Mouse (Mus musculus) hindbrain, postnatal 0 days (tissue): ENCODE measurements around the gene Atg10. TPM values are rescaled to one million over a fixed set of nuclear protein-coding genes. Genes with fewer than 3 reads are reported as not detected.

Experiments
- ATAC-seq: fragments of 200-750 bp; cut with Nextera tagmentation; 2 replicates; pipeline ENCODE4 v1.8.0; 2017; ENCODE audit warnings: mild to moderate bottlenecking, moderate TSS enrichment, moderate library complexity
- DNase-seq: peaks from one replicate; pipeline ENCODE4 v3.0.0-alpha.2; 2015; ENCODE audit warnings: low spot score
- H3K27ac ChIP-seq: fragments of 300-500 bp; sonication (generic); 2 replicates; pipeline ENCODE4 v1.5.1; 2014; ENCODE audit warnings: mild to moderate bottlenecking
- H3K27me3 ChIP-seq: fragments of 300-500 bp; sonication (generic); 2 replicates; pipeline ENCODE4 v1.6.1; 2014; ENCODE audit warnings: low read length, mixed read lengths; ENCODE audit not compliant: insufficient read depth
- H3K36me3 ChIP-seq: fragments of 300-500 bp; sonication (generic); 2 replicates; pipeline ENCODE4 v1.6.1; 2014; ENCODE audit warnings: low read length, mixed read lengths; ENCODE audit not compliant: insufficient read depth
- H3K4me1 ChIP-seq: fragments of 300-500 bp; sonication (generic); 2 replicates; pipeline ENCODE4 v1.6.1; 2014; ENCODE audit warnings: antibody characterized with exemption, low read length, mixed read lengths; ENCODE audit not compliant: insufficient read depth
- H3K4me2 ChIP-seq: fragments of 300-500 bp; sonication (generic); 2 replicates; pipeline ENCODE4 v1.6.1; 2014; ENCODE audit warnings: low read depth, mild to moderate bottlenecking, low read length, moderate library complexity, mixed read lengths
- H3K4me3 ChIP-seq: fragments of 300-500 bp; sonication (generic); 2 replicates; pipeline ENCODE4 v1.5.1; 2014; ENCODE audit warnings: low read length
- H3K9ac ChIP-seq: fragments of 300-500 bp; sonication (generic); replicated peaks from 2 replicates; pipeline ENCODE4 v1.6.1; 2014; ENCODE audit warnings: mild to moderate bottlenecking, low read length, moderate library complexity, mixed read lengths
- H3K9me3 ChIP-seq: fragments of 300-500 bp; sonication (generic); 2 replicates; pipeline ENCODE4 v1.6.1; 2016; ENCODE audit warnings: low read length, mixed read lengths
- CTCF ChIP-seq: IDR thresholded peaks from 2 replicates; pipeline ENCODE4 v1.5.1; 2016; ENCODE audit warnings: antibody characterized with exemption, control low read depth, low read depth
- WGBS: fragments of 180-500 bp; shearing (Covaris S2); extraction: QIAGEN DNeasy Blood & Tissue Kit; methylation state at CpG from one replicate; pipeline ENCODE4 v1.1.7; 2014; 5-methylcytosine and 5-hydroxymethylcytosine counted together
- polyA plus RNA-seq: library from polyadenylated mRNA; unstranded; fragments of >200 nt; fragmentation: Nextera tagmentation; extraction: Ambion mirVana; gene quantifications from 2 replicates; pipeline ENCODE4 v1.2.1, GENCODE M21; 2015
- total RNA-seq: library from RNA; depleted of rRNA; stranded (reverse); fragments of >200 nt; gene quantifications from 2 replicates; pipeline ENCODE4 v1.2.3, GENCODE M21; 2014

Atg10 gene
- total and polyA plus RNA-seq, 2 experiments from 2014 or later, result 5.2 to 13.9 TPM

- no peak for DNase-seq
- Histone ChIP-seq H3K4me2 (no peak overlapping the region), H3K27me3 (no peaks in the 10 kb centered on the region), H3K9me3 (no peaks in the 10 kb centered on the region), H3K4me3 (no peak overlapping the region), H3K27ac (no peak overlapping the region), H3K36me3 (no peaks in the 10 kb centered on the region), H3K9ac (no peak overlapping the region), H3K4me1 (0 out of 2 replicates have a peak, but pooled peaks cover 6% of the 10 kb centered on the region)
- 81% methylated on average over 1 of the region's 1 CpGs for WGBS
- TF ChIP-seq CTCF, result no peak
- ATAC-seq, result no peak
Measured at GRCm38 (mm10) chr13:91041236-91041635, 182.5 kb downstream of the Atg10 start.

- no peak overlapping the region for H3K9ac ChIP-seq
- H3K4me3 ChIP-seq, result no peak overlapping the region
- H3K27me3 ChIP-seq, result no peaks in the 10 kb centered on the region
- no peak overlapping the region for H3K4me2 ChIP-seq
- DNase-seq (no peak), ATAC-seq (no peak)
- 0 out of 2 replicates have a peak, but pooled peaks cover 6% of the 10 kb centered on the region for H3K4me1 ChIP-seq
- no peaks in the 10 kb centered on the region for H3K36me3 ChIP-seq
- TF ChIP-seq CTCF, result no peak
- H3K27ac ChIP-seq, result no peak overlapping the region
- H3K9me3 ChIP-seq, result no peaks in the 10 kb centered on the region
Measured at GRCm38 (mm10) chr13:91040421-91040820, 183.3 kb downstream of the Atg10 start.

DNA sequence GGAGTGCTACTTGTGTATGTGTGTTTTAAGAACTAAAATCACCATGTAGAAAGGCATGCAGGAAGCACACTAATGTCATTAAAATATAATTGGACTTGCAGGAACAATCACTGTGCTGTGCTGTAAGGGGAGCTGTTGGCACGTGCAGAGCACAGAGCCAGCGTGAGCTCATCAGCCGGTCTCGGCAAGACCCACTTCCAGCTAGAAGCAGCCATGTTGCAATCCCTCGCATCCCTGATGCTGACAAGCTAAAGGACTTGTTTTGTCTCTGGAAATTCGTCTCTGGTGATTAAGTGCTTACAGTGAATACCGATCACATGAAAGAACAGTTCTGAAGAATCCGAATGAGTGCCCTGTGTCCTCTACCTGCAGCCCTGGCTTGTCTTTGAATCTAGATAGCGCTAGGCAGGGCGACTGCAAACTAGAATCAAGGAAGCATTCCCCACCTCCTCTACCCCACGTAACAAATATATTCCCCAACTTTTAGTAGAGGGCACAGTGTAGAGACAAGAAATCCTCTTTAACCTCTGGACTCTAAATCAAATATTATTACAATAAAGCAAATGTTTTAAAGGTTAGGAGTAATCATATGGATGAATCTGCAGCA is 184.5 kb downstream of the Atg10 start:
- peak; percentile 91 for DNase-seq
- 30% methylated on average over 11 of the region's 11 CpGs for WGBS
- H3K9ac ChIP-seq, result no peak overlapping the region
- peak overlapping the region; percentile 72 for H3K27ac ChIP-seq
- peak overlapping the region; percentile 34 for H3K4me2 ChIP-seq
- no peaks in the 10 kb centered on the region for H3K9me3 ChIP-seq
- H3K27me3 ChIP-seq, result no peaks in the 10 kb centered on the region
- no peaks in the 10 kb centered on the region for H3K36me3 ChIP-seq
- H3K4me3 ChIP-seq, result no peak overlapping the region
- ATAC-seq, result peak; percentile 99
- peak; percentile 86 for TF ChIP-seq CTCF
- H3K4me1 ChIP-seq, result 0 out of 2 replicates have a peak, but pooled peaks cover 6% of the 10 kb centered on the region

GRCm38 (mm10) chr13:91038636-91039035 is 185.1 kb downstream of the Atg10 start:
- no peaks in the 10 kb centered on the region for H3K27me3 ChIP-seq
- H3K4me2 ChIP-seq, result no peak overlapping the region
- 0 out of 2 replicates have a peak, but pooled peaks cover 6% of the 10 kb centered on the region for H3K4me1 ChIP-seq
- no peak overlapping the region for H3K4me3 ChIP-seq
- TF ChIP-seq CTCF, result no peak
- DNase-seq, result no peak
- ATAC-seq, result no peak
- H3K27ac ChIP-seq, result no peak overlapping the region
- H3K9me3 ChIP-seq, result no peaks in the 10 kb centered on the region
- WGBS, result 56% methylated on average over 5 of the region's 5 CpGs
- H3K9ac ChIP-seq, result no peak overlapping the region
- no peaks in the 10 kb centered on the region for H3K36me3 ChIP-seq

- WGBS, result 90% methylated on average over 3 of the region's 3 CpGs
- Histone ChIP-seq H3K9ac (no peak overlapping the region), H3K4me2 (no peak overlapping the region), H3K4me1 (0 out of 2 replicates have a peak, but pooled peaks cover 6% of the 10 kb centered on the region), H3K9me3 (no peaks in the 10 kb centered on the region), H3K27me3 (no peaks in the 10 kb centered on the region), H3K4me3 (no peak overlapping the region), H3K27ac (no peak overlapping the region), H3K36me3 (no peaks in the 10 kb centered on the region)
- ATAC-seq, result no peak
- DNase-seq, result no peak
- TF ChIP-seq CTCF, result no peak
Measured at GRCm38 (mm10) chr13:91038034-91038433, 185.7 kb downstream of the Atg10 start.

DNA sequence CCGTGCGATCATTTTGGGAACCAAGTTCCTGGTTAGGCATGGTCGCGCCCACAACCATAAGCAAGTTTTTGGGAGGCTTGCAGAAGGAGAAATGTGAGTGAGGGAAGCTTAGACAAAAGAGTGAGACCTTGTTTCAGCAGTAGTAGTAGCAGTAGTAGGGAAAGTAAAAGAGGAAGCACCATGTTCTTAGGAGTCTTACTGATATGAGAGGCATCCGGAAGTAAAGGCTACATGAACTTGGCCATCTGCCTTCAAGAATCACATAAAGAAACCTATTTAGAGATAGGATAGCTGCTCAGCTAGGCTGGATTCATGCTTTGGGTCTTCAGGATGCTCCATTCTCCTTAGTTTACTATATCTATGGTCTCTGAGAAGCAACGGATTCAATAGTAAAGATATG is 186.4 kb downstream of the Atg10 start:
- no peak for DNase-seq
- Histone ChIP-seq H3K9ac (no peak overlapping the region), H3K27me3 (no peaks in the 10 kb centered on the region), H3K4me1 (0 out of 2 replicates have a peak, but pooled peaks cover 6% of the 10 kb centered on the region), H3K9me3 (no peaks in the 10 kb centered on the region), H3K4me3 (no peak overlapping the region), H3K4me2 (no peak overlapping the region), H3K27ac (no peak overlapping the region), H3K36me3 (no peaks in the 10 kb centered on the region)
- ATAC-seq, result no peak
- no peak for TF ChIP-seq CTCF
- WGBS, result 96% methylated on average over 6 of the region's 6 CpGs

GRCm38 (mm10) chr13:91031836-91032235 is 191.9 kb downstream of the Atg10 start:
- Histone ChIP-seq H3K9me3 (no peaks in the 10 kb centered on the region), H3K4me2 (no peak overlapping the region), H3K36me3 (no peaks in the 10 kb centered on the region), H3K9ac (no peak overlapping the region), H3K27me3 (no peaks in the 10 kb centered on the region), H3K27ac (no peak overlapping the region), H3K4me3 (no peak overlapping the region), H3K4me1 (no peaks in the 10 kb centered on the region)
- DNase-seq (no peak), ATAC-seq (no peak)
- TF ChIP-seq CTCF, result no peak
- 85% methylated on average over 2 of the region's 2 CpGs for WGBS
